Mouse (Mus musculus) forebrain, embryonic 10.5 days (tissue): ENCODE measurements around the gene Apool. TPM values are rescaled to one million over a fixed set of nuclear protein-coding genes. Genes with fewer than 3 reads are reported as not detected.
"Not testable (repeated sequence)": the region's sequence is repeated elsewhere in the genome, so short reads cannot be mapped to it uniquely, and the experiment has no call there.

ENCODE experiments used
- DNase-seq: peaks from one replicate; pipeline ENCODE4 v3.0.0-alpha.2; 2017; ENCODE audit warnings: low spot score; ENCODE audit errors: extremely low spot score
- H3K27ac ChIP-seq: fragments of 300-500 bp; sonication (generic); 2 replicates; pipeline ENCODE4 v1.5.1; 2016; ENCODE audit warnings: mild to moderate bottlenecking
- H3K27me3 ChIP-seq: fragments of 300-500 bp; sonication (generic); 2 replicates; pipeline ENCODE4 v1.6.1; 2016; ENCODE audit warnings: mild to moderate bottlenecking; ENCODE audit not compliant: poor library complexity, severe bottlenecking
- H3K36me3 ChIP-seq: fragments of 300-500 bp; sonication (generic); replicated peaks from 2 replicates; pipeline ENCODE4 v1.6.1; 2016; ENCODE audit warnings: mild to moderate bottlenecking, moderate library complexity
- H3K4me1 ChIP-seq: fragments of 300-500 bp; sonication (generic); 2 replicates; pipeline ENCODE4 v1.6.1; 2016
- H3K4me3 ChIP-seq: fragments of 300-500 bp; sonication (generic); 2 replicates; pipeline ENCODE4 v1.5.1; 2016; ENCODE audit warnings: mild to moderate bottlenecking, moderate library complexity
- H3K9me3 ChIP-seq: fragments of 300-500 bp; sonication (generic); 2 replicates; pipeline ENCODE4 v1.6.1; 2016; ENCODE audit warnings: mild to moderate bottlenecking, moderate library complexity
- WGBS: fragments of 180-500 bp; shearing (Covaris S2); methylation state at CpG from one replicate; pipeline ENCODE4 v1.1.7; 2016; 5-methylcytosine and 5-hydroxymethylcytosine counted together
- polyA plus RNA-seq: library from polyadenylated mRNA; unstranded; fragments of >200 nt; fragmentation: Nextera tagmentation; extraction: Ambion mirVana; gene quantifications from 2 replicates; pipeline ENCODE4 v1.2.1, GENCODE M21; 2016

Gene Apool
- 69.5 and 70.6 TPM in 2 replicates for polyA plus RNA-seq

- Histone ChIP-seq H3K36me3 (no peaks in the 10 kb centered on the region), H3K4me3 (peak within 1 kb of the TSS; percentile 63), H3K27me3 (no peaks in the 10 kb centered on the region), H3K27ac (peak within 1 kb of the TSS; percentile 86), H3K4me1 (no peaks in the 10 kb centered on the region), H3K9me3 (no peaks in the 10 kb centered on the region)
- DNase-seq, result peak; percentile 76
- 23% methylated on average over 18 of the region's 18 CpGs for WGBS
These were observed at the start of gene Apool for GRCm38 (mm10) chrX:112310804-112311530. TSS of gene Apool (plus strand) at chrX:112311334.

- H3K4me3 ChIP-seq, result no peak overlapping the region
- 91% methylated on average over 1 of the region's 1 CpGs for WGBS
- DNase-seq, result no peak
- no peaks in the 10 kb centered on the region for H3K27me3 ChIP-seq
- no peaks in the 10 kb centered on the region for H3K36me3 ChIP-seq
- H3K4me1 ChIP-seq, result no peaks in the 10 kb centered on the region
- no peak overlapping the region for H3K27ac ChIP-seq
- no peaks in the 10 kb centered on the region for H3K9me3 ChIP-seq
These were observed 37.6 kb upstream of the Apool start for GRCm38 (mm10) chrX:112273550-112273949.

GRCm38 (mm10) chrX:112311531-112311887 is 375 bp downstream of the Apool start:
- DNase-seq, result no peak
- Histone ChIP-seq H3K27me3 (no peaks in the 10 kb centered on the region), H3K4me1 (no peaks in the 10 kb centered on the region), H3K4me3 (peak overlapping the region; percentile 63), H3K27ac (peak overlapping the region; percentile 86), H3K36me3 (no peaks in the 10 kb centered on the region), H3K9me3 (no peaks in the 10 kb centered on the region)
- 12% methylated on average over 12 of the region's 12 CpGs for WGBS

- H3K27me3 ChIP-seq, result no peaks in the 10 kb centered on the region
- no peaks in the 10 kb centered on the region for H3K4me1 ChIP-seq
- DNase-seq, result no peak
- no peaks in the 10 kb centered on the region for H3K9me3 ChIP-seq
- H3K27ac ChIP-seq, result no peak overlapping the region
- no peaks in the 10 kb centered on the region for H3K36me3 ChIP-seq
- 67% methylated on average over 1 of the region's 1 CpGs for WGBS
- peak overlapping the region; percentile 63 for H3K4me3 ChIP-seq
These were observed 960 bp downstream of the Apool start for GRCm38 (mm10) chrX:112312094-112312493.

- Histone ChIP-seq H3K9me3 (no peaks in the 10 kb centered on the region), H3K27ac (no peak overlapping the region), H3K4me3 (no peak overlapping the region), H3K27me3 (no peaks in the 10 kb centered on the region), H3K36me3 (no peaks in the 10 kb centered on the region), H3K4me1 (no peaks in the 10 kb centered on the region)
- no peak for DNase-seq
These were observed 9.1 kb downstream of the Apool start for GRCm38 (mm10) chrX:112320273-112320672.

- no peaks in the 10 kb centered on the region for H3K9me3 ChIP-seq
- no peaks in the 10 kb centered on the region for H3K4me1 ChIP-seq
- no peak for DNase-seq
- WGBS, result 79% methylated on average over 3 of the region's 3 CpGs
- H3K27ac ChIP-seq, result no peak overlapping the region
- H3K27me3 ChIP-seq, result no peaks in the 10 kb centered on the region
- H3K4me3 ChIP-seq, result no peak overlapping the region
- peaks cover 12% of the 10 kb centered on the region; the same call in 1 of the 2 replicates for H3K36me3 ChIP-seq
These were observed 28.4 kb downstream of the Apool start for GRCm38 (mm10) chrX:112339486-112339885.

GRCm38 (mm10) chrX:112347467-112348394 is 36.6 kb downstream of the Apool start:
- H3K36me3 ChIP-seq, result peaks cover 4% of the 10 kb centered on the region; the same call in 1 of the 2 replicates
- DNase-seq, result no peak
- H3K27ac ChIP-seq, result no peak overlapping the region
- 63% methylated on average over 4 of the region's 4 CpGs for WGBS
- no peaks in the 10 kb centered on the region for H3K27me3 ChIP-seq
- H3K4me1 ChIP-seq, result no peaks in the 10 kb centered on the region
- no peak overlapping the region for H3K4me3 ChIP-seq
- no peaks in the 10 kb centered on the region for H3K9me3 ChIP-seq

- no peak overlapping the region for H3K4me3 ChIP-seq
- WGBS, result 42% methylated on average over 3 of the region's 3 CpGs
- no peaks in the 10 kb centered on the region for H3K9me3 ChIP-seq
- no peak overlapping the region for H3K27ac ChIP-seq
- H3K36me3 ChIP-seq, result peaks cover 4% of the 10 kb centered on the region; the same call in 1 of the 2 replicates
- H3K4me1 ChIP-seq, result no peaks in the 10 kb centered on the region
- no peaks in the 10 kb centered on the region for H3K27me3 ChIP-seq
- DNase-seq, result no peak
These were observed 37.3 kb downstream of the Apool start for GRCm38 (mm10) chrX:112348395-112348791.

GRCm38 (mm10) chrX:112368426-112368825 is 57.3 kb downstream of the Apool start:
- peaks cover 7% of the 10 kb centered on the region for H3K9me3 ChIP-seq
- no peaks in the 10 kb centered on the region for H3K27me3 ChIP-seq
- H3K36me3 ChIP-seq, result peaks cover 5% of the 10 kb centered on the region; the same call in 1 of the 2 replicates
- H3K4me1 ChIP-seq, result no peaks in the 10 kb centered on the region
- no peak overlapping the region for H3K27ac ChIP-seq
- 58% methylated on average over 4 of the region's 4 CpGs for WGBS
- no peak for DNase-seq
- no peak overlapping the region for H3K4me3 ChIP-seq

- not testable (repeated sequence) for H3K4me1 ChIP-seq, H3K36me3 ChIP-seq, H3K4me3 ChIP-seq, H3K9me3 ChIP-seq, H3K27me3 ChIP-seq, H3K27ac ChIP-seq
- WGBS, result 87% methylated on average over 5 of the region's 5 CpGs
- peak; percentile 49 for DNase-seq
These were observed 59.7 kb downstream of the Apool start for GRCm38 (mm10) chrX:112370577-112371410.

GRCm38 (mm10) chrX:112406679-112407078 is 95.5 kb downstream of the Apool start, which contains the start of gene Satl1:
TSS of gene Satl1 (minus strand) at chrX:112406779.
- no peak for DNase-seq
- Histone ChIP-seq H3K36me3 (no peaks in the 10 kb centered on the region), H3K27ac (no peak within 1 kb of the TSS), H3K4me1 (no peaks in the 10 kb centered on the region), H3K27me3 (no peaks in the 10 kb centered on the region), H3K4me3 (no peak within 1 kb of the TSS), H3K9me3 (no peaks in the 10 kb centered on the region)
- WGBS, result 90% methylated on average over 3 of the region's 3 CpGs

- H3K27ac ChIP-seq, result no peak overlapping the region
- no peaks in the 10 kb centered on the region for H3K9me3 ChIP-seq
- no peaks in the 10 kb centered on the region for H3K27me3 ChIP-seq
- no peaks in the 10 kb centered on the region for H3K36me3 ChIP-seq
- no peaks in the 10 kb centered on the region for H3K4me1 ChIP-seq
- 75% methylated on average over 2 of the region's 2 CpGs for WGBS
- H3K4me3 ChIP-seq, result no peak overlapping the region
- no peak for DNase-seq
These were observed 101.2 kb downstream of the Apool start for GRCm38 (mm10) chrX:112412309-112412708.
